Mouse (Mus musculus) urinary bladder, postnatal 4 days (tissue): ENCODE measurements at regions not wholly inside any gene's neighbourhood (a gene's known extent, or its start where the extent isn't known, plus 50 kb on each side); places are given as distances from the start of the nearest gene placed in this dataset.

Source experiments
- DNase-seq, 2 experiments: peaks; one replicate each; pipeline ENCODE4 v3.0.0; 2021 to 2022; ENCODE audit warnings: low spot score in 2 of 2

GRCm38 (mm10) chr1:119364901-119365300 lies 57.1 kb downstream of the Inhbb start:
- peak in 1 of 2 experiments; percentile 20 for DNase-seq

GRCm38 (mm10) chr1:119358096-119358495 lies 64.0 kb downstream of the Inhbb start:
- DNase-seq: no peak

GRCm38 (mm10) chr1:119356916-119357315 lies 65.1 kb downstream of the Inhbb start:
- DNase-seq: no peak

- DNase-seq: no peak
Observed at GRCm38 (mm10) chr1:119355456-119355855, 66.6 kb downstream of the Inhbb start.

- no peak for DNase-seq
Observed at GRCm38 (mm10) chr1:119351567-119351966, 70.5 kb downstream of the Inhbb start.

GRCm38 (mm10) chr1:119350846-119351245 lies 71.2 kb downstream of the Inhbb start:
- DNase-seq: no peak

GRCm38 (mm10) chr1:119350296-119350695 lies 71.8 kb downstream of the Inhbb start:
- no peak for DNase-seq

GRCm38 (mm10) chr1:119348456-119349208 lies 73.4 kb downstream of the Inhbb start:
- no peak for DNase-seq

GRCm38 (mm10) chr1:119347749-119348148 lies 74.3 kb downstream of the Inhbb start:
- no peak for DNase-seq

- no peak for DNase-seq
Observed at GRCm38 (mm10) chr1:119346634-119347155, 75.4 kb downstream of the Inhbb start.

GRCm38 (mm10) chr1:119345115-119345791 lies 76.8 kb downstream of the Inhbb start:
- no peak for DNase-seq

GRCm38 (mm10) chr1:119344046-119344445 lies 78.0 kb downstream of the Inhbb start:
- peak in 1 of 2 experiments; percentile 41 for DNase-seq

GRCm38 (mm10) chr1:119335171-119335570 lies 86.9 kb downstream of the Inhbb start:
- no peak for DNase-seq

- DNase-seq: no peak
Observed at GRCm38 (mm10) chr1:119330751-119331326, 91.2 kb downstream of the Inhbb start.

GRCm38 (mm10) chr1:119329693-119330434 lies 92.2 kb downstream of the Inhbb start:
- DNase-seq: no peak

GRCm38 (mm10) chr1:119328921-119329692 lies 92.9 kb downstream of the Inhbb start:
- DNase-seq: no peak

- no peak for DNase-seq
Observed at GRCm38 (mm10) chr1:119324551-119324950, 97.5 kb downstream of the Inhbb start.

GRCm38 (mm10) chr1:119322279-119322995 lies 99.6 kb downstream of the Inhbb start:
- DNase-seq: no peak

- no peak for DNase-seq
Observed at GRCm38 (mm10) chr1:119321799-119322198, 100.2 kb downstream of the Inhbb start.

- no peak for DNase-seq
Observed at GRCm38 (mm10) chr1:119317006-119317405, 105.0 kb downstream of the Inhbb start.
